In genomic region chr12:30092081-30092480, GRCm38 (mm10) we compare ENCODE assay signal across 16 mouse cellular contexts. TPM values are rescaled to one million over a fixed set of nuclear protein-coding genes. Genes with fewer than 3 reads are reported as not detected.
A peak's percentile ranks its signal among the peaks of the same experiment; 100 is the strongest.
DNase-seq lines count a peak whose midpoint lies in the region; ATAC-seq and TF ChIP-seq lines count a peak whose summit lies in the region.
"Had no signal": no experiment of that assay in that cellular context is flagged by ENCODE, and none has a peak within 500 bp of the region (broad histone marks: within the 10 kb centered on the region; RNA-seq: fewer than 3 reads in every experiment).

No protein-coding gene starts in this region.

- H3K4me3 ChIP-seq in heart, postnatal 0 days (ENCODE audit: low read depth, low read length) = no peak overlapping the region
- H3K4me3 ChIP-seq in intestine, postnatal 0 days (ENCODE audit: low read depth, low read length) = no peak overlapping the region
- H3K4me3 ChIP-seq: embryonic facial prominence, embryonic 12.5 days; hindbrain, embryonic 15.5 days; limb, embryonic 10.5 days; megakaryocyte, embryonic 14.5 days had no signal

- no peak for ATAC-seq in heart, postnatal 0 days (ENCODE audit: insufficient read depth, low read depth)
- no peak for ATAC-seq in intestine, postnatal 0 days
- no peak for ATAC-seq in granulocyte monocyte progenitor cell, adult 5-6 weeks (replicated peaks; ENCODE audit: poor library complexity, severe bottlenecking)

- 66% methylated on average over 5 of the region's 5 CpGs for WGBS in heart, postnatal 0 days
- WGBS in intestine, postnatal 0 days = 87% methylated on average over 5 of the region's 5 CpGs

- H3K36me3 ChIP-seq in heart, postnatal 0 days (replicated peaks; ENCODE audit: control insufficient read depth, insufficient read depth, low read length) = no peaks in the 10 kb centered on the region
- H3K36me3 ChIP-seq in intestine, postnatal 0 days (ENCODE audit: control insufficient read depth, insufficient read depth) = no peaks in the 10 kb centered on the region
- H3K36me3 ChIP-seq: embryonic facial prominence, embryonic 12.5 days; hindbrain, embryonic 15.5 days; limb, embryonic 10.5 days had no signal

- no peak overlapping the region for H3K27ac ChIP-seq in heart, postnatal 0 days (ENCODE audit: low read depth)
- no peak overlapping the region for H3K27ac ChIP-seq in intestine, postnatal 0 days (ENCODE audit: low read depth, low read length)
- H3K27ac ChIP-seq: embryonic facial prominence, embryonic 12.5 days; hindbrain, embryonic 15.5 days; kidney, postnatal 0 days; limb, embryonic 10.5 days had no signal

- no peak for TF ChIP-seq CTCF in heart, postnatal 0 days (IDR thresholded peaks at IDR 0.05; ENCODE audit: low read depth)
- TF ChIP-seq CTCF in intestine, postnatal 0 days (IDR thresholded peaks at IDR 0.05; ENCODE audit: low read depth) = no peak

- H3K9me3 ChIP-seq in heart, postnatal 0 days (replicated peaks; ENCODE audit: control insufficient read depth, low read length) = no peaks in the 10 kb centered on the region
- H3K9me3 ChIP-seq in intestine, postnatal 0 days (ENCODE audit: control insufficient read depth) = no peaks in the 10 kb centered on the region
- H3K9me3 ChIP-seq: embryonic facial prominence, embryonic 12.5 days; hindbrain, embryonic 15.5 days; limb, embryonic 10.5 days had no signal

- no peak for TF ChIP-seq EP300 in heart, postnatal 0 days (IDR thresholded peaks at IDR 0.05; ENCODE audit: low read depth)

- no peaks in the 10 kb centered on the region for H3K27me3 ChIP-seq in heart, postnatal 0 days (ENCODE audit: control insufficient read depth, insufficient read depth, low read length)
- H3K27me3 ChIP-seq in intestine, postnatal 0 days (replicated peaks; ENCODE audit: control insufficient read depth, insufficient read depth, low read length) = no peaks in the 10 kb centered on the region
- H3K27me3 ChIP-seq: CH12.LX; embryonic facial prominence, embryonic 12.5 days; hindbrain, embryonic 15.5 days; megakaryocyte, embryonic 14.5 days had no signal

- DNase-seq in gastrocnemius, adult 18-20 months (ENCODE audit: low spot score) = peak; percentile 7
- no peak for DNase-seq in gastrocnemius, postnatal 4 days (ENCODE audit: low spot score in 2 of 2)
- peak; percentile 11 for DNase-seq in Muller cell, postnatal 12 days (ENCODE audit: inconsistent ontology term)
- peak; percentile 57 for DNase-seq in brain, adult 2 months (ENCODE audit: low read depth, low spot score)
- DNase-seq in heart, postnatal 0 days (ENCODE audit: low spot score) = peak; percentile 26
- no peak for DNase-seq in kidney, adult 8-10 months
- DNase-seq: retina, postnatal 1 day had no signal

- no peak overlapping the region for H3K9ac ChIP-seq in heart, postnatal 0 days (replicated peaks; ENCODE audit: low read depth, low read length)
- H3K9ac ChIP-seq in intestine, postnatal 0 days (ENCODE audit: low read depth, low read length) = no peak overlapping the region
- H3K9ac ChIP-seq: embryonic facial prominence, embryonic 12.5 days; hindbrain, embryonic 15.5 days had no signal

- no peak overlapping the region for H3K4me2 ChIP-seq in heart, postnatal 0 days (ENCODE audit: low read depth, low read length)
- no peak overlapping the region for H3K4me2 ChIP-seq in intestine, postnatal 0 days (replicated peaks; ENCODE audit: low read depth)
- H3K4me2 ChIP-seq: embryonic facial prominence, embryonic 12.5 days; hindbrain, embryonic 15.5 days had no signal

- no peaks in the 10 kb centered on the region for H3K4me1 ChIP-seq in heart, postnatal 0 days (ENCODE audit: control insufficient read depth, insufficient read depth)
- no peaks in the 10 kb centered on the region for H3K4me1 ChIP-seq in intestine, postnatal 0 days (replicated peaks; ENCODE audit: control insufficient read depth, insufficient read depth, low read length)
- H3K4me1 ChIP-seq: embryonic facial prominence, embryonic 12.5 days; hindbrain, embryonic 15.5 days; limb, embryonic 10.5 days; megakaryocyte, embryonic 14.5 days had no signal

RNA-seq across cellular contexts. Expression of gene Tpo, which starts 40.3 kb away (rescaled TPM):
- not detected for total RNA-seq in gastrocnemius, adult 18-20 months (2021)
- not detected for total RNA-seq in gastrocnemius, postnatal 4 days (2021)
- total RNA-seq in heart, postnatal 0 days (2014; rRNA removed; ENCODE audit: low replicate concordance) = not detected in 2 replicates
- polyA plus RNA-seq in heart, postnatal 0 days (2015; fragmentation: Nextera tagmentation; extraction: Ambion mirVana) = 0.03 TPM in 1 of 2 replicates, not detected in the other
- polyA plus RNA-seq in intestine, postnatal 0 days (2015; fragmentation: Nextera tagmentation; extraction: Ambion mirVana) = not detected in 2 replicates
- not detected in 2 replicates for total RNA-seq in granulocyte monocyte progenitor cell, adult 5-6 weeks (2014; fragmentation: Nextera tagmentation)
- not detected in 2 replicates for total RNA-seq in granulocyte monocyte progenitor cell, adult 5-6 weeks (2017)
- total RNA-seq: CH12.LX had no signal
- polyA plus RNA-seq: kidney, postnatal 0 days; limb, embryonic 10.5 days; liver, embryonic 16.5 days had no signal

Comparison
In these comparisons a context has a peak if more than half of its experiments do, and no peak if none do; other contexts are left out.
1. DNase-seq: peak in gastrocnemius, adult 18-20 months (single experiment), Muller cell, postnatal 12 days (single experiment), brain, adult 2 months (single experiment) and heart, postnatal 0 days (single experiment); none in gastrocnemius, postnatal 4 days (0 of 2) and kidney, adult 8-10 months (0 of 2).